Mouse (Mus musculus): ENCODE results near the gene Gm20518.

- TF ChIP-seq CTCF (IDR thresholded peaks at IDR 0.05; ENCODE audit: low read depth) (no peak), EP300 (IDR thresholded peaks at IDR 0.05; ENCODE audit: low read depth) (no peak)
Observed at GRCm38 (mm10) chr16:17843701-17844365, 47.6 kb downstream of the Gm20518 start.

Data from liver, postnatal 0 days (tissue).